ENCODE assay signal across 8 mouse cellular contexts in the genomic region with DNA sequence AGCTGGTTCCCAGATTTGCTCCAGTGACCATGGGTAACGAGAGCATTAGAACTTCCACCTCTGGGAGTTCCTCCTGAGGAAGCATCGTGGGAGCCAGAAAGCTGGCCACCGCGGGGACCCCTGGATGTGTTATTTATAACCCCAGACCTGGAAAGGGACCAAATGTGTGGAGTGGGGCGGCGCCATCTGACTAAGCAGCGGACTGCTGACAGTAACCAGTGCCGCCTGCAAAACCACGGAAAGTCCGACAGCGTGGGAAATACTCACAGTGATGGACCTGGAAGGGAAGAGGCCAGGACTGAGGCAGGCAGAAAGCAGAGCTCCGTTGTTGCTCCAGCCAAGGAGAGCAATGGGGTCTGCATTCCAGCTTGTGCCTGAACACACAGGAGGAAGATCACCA. TPM values are rescaled to one million over a fixed set of nuclear protein-coding genes. Genes with fewer than 3 reads are reported as not detected.
A peak's percentile ranks its signal among the peaks of the same experiment; 100 is the strongest.
DNase-seq lines count a peak whose midpoint lies in the region; ATAC-seq and TF ChIP-seq lines count a peak whose summit lies in the region.

A gene (minus strand): TSS at position 389 of the 400 bp plus-strand sequence.

- ATAC-seq in intestine, embryonic 14.5 days (replicated peaks; ENCODE audit: low FRiP score, low TSS enrichment, low read depth) = peak; percentile 86
- ATAC-seq in limb, embryonic 11.5 days (ENCODE audit: insufficient number of reproducible peaks, low FRiP score, low TSS enrichment, low read depth) = no peak
- peak; percentile 50; the same call in 1 of the 2 replicates for ATAC-seq in neural tube, embryonic 15.5 days (ENCODE audit: low FRiP score)

- WGBS in bone marrow, adult 2 months = 7% methylated on average over 12 of the region's 12 CpGs
- 18% methylated on average over 12 of the region's 12 CpGs for WGBS in intestine, embryonic 14.5 days
- WGBS in limb, embryonic 11.5 days = 30% methylated on average over 12 of the region's 12 CpGs
- WGBS in neural tube, embryonic 15.5 days = 45% methylated on average over 12 of the region's 12 CpGs

- H3K4me1 ChIP-seq in bone marrow, adult 2 months (ENCODE audit: control insufficient read depth, insufficient read depth, low read length) = peaks cover 2% of the 10 kb centered on the region
- peaks cover 18% of the 10 kb centered on the region for H3K4me1 ChIP-seq in intestine, embryonic 14.5 days (replicated peaks; ENCODE audit: control insufficient read depth, insufficient read depth, low read length)
- peaks cover 12% of the 10 kb centered on the region for H3K4me1 ChIP-seq in limb, embryonic 11.5 days (ENCODE audit: control insufficient read depth, insufficient read depth, low read length)
- peaks cover 23% of the 10 kb centered on the region for H3K4me1 ChIP-seq in neural tube, embryonic 15.5 days

- H3K9me3 ChIP-seq in intestine, embryonic 14.5 days (ENCODE audit: control insufficient read depth, low read length) = no peaks in the 10 kb centered on the region
- no peaks in the 10 kb centered on the region for H3K9me3 ChIP-seq in limb, embryonic 11.5 days (ENCODE audit: control insufficient read depth, low read length)
- no peaks in the 10 kb centered on the region for H3K9me3 ChIP-seq in neural tube, embryonic 15.5 days (replicated peaks)

- H3K4me3 ChIP-seq in bone marrow, adult 2 months (replicated peaks; ENCODE audit: control insufficient read depth, low read depth, low read length) = no peak within 1 kb of the TSS
- no peak within 1 kb of the TSS for H3K4me3 ChIP-seq in intestine, embryonic 14.5 days (ENCODE audit: low read depth, low read length)
- no peak within 1 kb of the TSS for H3K4me3 ChIP-seq in limb, embryonic 11.5 days (ENCODE audit: low read depth, low read length)
- no peak within 1 kb of the TSS for H3K4me3 ChIP-seq in neural tube, embryonic 15.5 days (replicated peaks)

- no peak within 1 kb of the TSS for H3K27ac ChIP-seq in bone marrow, adult 2 months (ENCODE audit: control insufficient read depth, insufficient read depth, low read depth, low read length, poor library complexity)
- peak within 1 kb of the TSS; percentile 30; the same call in 1 of the 2 replicates for H3K27ac ChIP-seq in intestine, embryonic 14.5 days (ENCODE audit: low read depth)
- H3K27ac ChIP-seq in limb, embryonic 11.5 days (replicated peaks; ENCODE audit: low read depth, low read length) = peak within 1 kb of the TSS; percentile 61; the same call in 1 of the 2 replicates
- peak within 1 kb of the TSS; percentile 62 for H3K27ac ChIP-seq in neural tube, embryonic 15.5 days (replicated peaks)

- no peak for DNase-seq in frontal cortex, adult 2 months (ENCODE audit: extremely low spot score in 1 of 2, low spot score in 1 of 2)
- DNase-seq in frontal cortex, postnatal 36 days (ENCODE audit: low spot score in 2 of 2) = no peak
- no peak for DNase-seq in gonadal fat pad, adult 2 months (ENCODE audit: low read depth)
- peak; percentile 78 for DNase-seq in intestine, embryonic 14.5 days (ENCODE audit: low spot score)
- DNase-seq in limb, embryonic 11.5 days (ENCODE audit: low spot score) = peak; percentile 52
- DNase-seq in natural killer cell, adult 2 months (ENCODE audit: low spot score in 2 of 2) = no peak

- no peak within 1 kb of the TSS for H3K9ac ChIP-seq in intestine, embryonic 14.5 days (ENCODE audit: low read length)
- peak within 1 kb of the TSS; percentile 13; the same call in 1 of the 2 replicates for H3K9ac ChIP-seq in limb, embryonic 11.5 days (ENCODE audit: low read length)
- no peak within 1 kb of the TSS for H3K9ac ChIP-seq in neural tube, embryonic 15.5 days (replicated peaks)

- H3K27me3 ChIP-seq in intestine, embryonic 14.5 days (replicated peaks; ENCODE audit: control insufficient read depth, insufficient read depth, low read length) = no peaks in the 10 kb centered on the region
- no peaks in the 10 kb centered on the region for H3K27me3 ChIP-seq in limb, embryonic 11.5 days (ENCODE audit: control insufficient read depth, insufficient read depth, low read length)
- no peaks in the 10 kb centered on the region for H3K27me3 ChIP-seq in neural tube, embryonic 15.5 days (replicated peaks)

- no peaks in the 10 kb centered on the region for H3K36me3 ChIP-seq in intestine, embryonic 14.5 days (ENCODE audit: control insufficient read depth, insufficient read depth, low read length)
- H3K36me3 ChIP-seq in limb, embryonic 11.5 days (ENCODE audit: control insufficient read depth, insufficient read depth, low read length) = no peaks in the 10 kb centered on the region
- no peaks in the 10 kb centered on the region for H3K36me3 ChIP-seq in neural tube, embryonic 15.5 days

- H3K4me2 ChIP-seq in intestine, embryonic 14.5 days (ENCODE audit: low read length) = peak within 1 kb of the TSS; percentile 28; the same call in 1 of the 2 replicates
- H3K4me2 ChIP-seq in limb, embryonic 11.5 days (ENCODE audit: low read depth, severe bottlenecking) = no peak within 1 kb of the TSS
- H3K4me2 ChIP-seq in neural tube, embryonic 15.5 days = peak within 1 kb of the TSS; percentile 24; the same call in 1 of the 2 replicates

- TF ChIP-seq POLR2A in bone marrow, adult 2 months (IDR thresholded peaks at IDR 0.05; ENCODE audit: borderline replicate concordance, control insufficient read depth, low read depth, low read length) = no peak

- no peak for TF ChIP-seq CTCF in bone marrow, adult 2 months (IDR thresholded peaks at IDR 0.05; ENCODE audit: control insufficient read depth, insufficient read depth, low read length)

RNA-seq across cellular contexts. Expression of the gene that starts here (rescaled TPM):
- 13.0 and 13.2 TPM in 2 replicates for polyA plus RNA-seq in frontal cortex, adult 2 months (2012; rRNA removed)
- 21.8 and 36.9 TPM in 2 replicates for polyA plus RNA-seq in bone marrow, adult 2 months (2011; ENCODE audit: insufficient read depth, insufficient read length, low replicate concordance, missing spikeins)
- polyA plus RNA-seq in gonadal fat pad, adult 2 months (2012; rRNA removed) = 49.0 and 67.9 TPM in 2 replicates
- polyA plus RNA-seq in intestine, embryonic 14.5 days (2014; fragmentation: Nextera tagmentation; extraction: Ambion mirVana) = 21.6 and 24.3 TPM in 2 replicates
- 14.5 and 15.0 TPM in 2 replicates for polyA plus RNA-seq in limb, embryonic 11.5 days (2014; fragmentation: Nextera tagmentation; extraction: Ambion mirVana)
- 11.7 and 22.6 TPM in 2 replicates for polyA plus RNA-seq in neural tube, embryonic 15.5 days (2015; fragmentation: Nextera tagmentation; extraction: Ambion mirVana)

Comparison
In these comparisons a context has a peak if more than half of its experiments do, and no peak if none do; other contexts are left out.
1. DNase-seq: peak in intestine, embryonic 14.5 days (single experiment) and limb, embryonic 11.5 days (single experiment); none in frontal cortex, adult 2 months (0 of 2), frontal cortex, postnatal 36 days (0 of 2), gonadal fat pad, adult 2 months (single experiment) and natural killer cell, adult 2 months (0 of 2).